In genomic region chr3:8284655-8285428, GRCm38 (mm10) we compare ENCODE assay signal across 30 mouse cellular contexts.
DNase-seq lines count a peak whose midpoint lies in the region; ATAC-seq lines count a peak whose summit lies in the region.
"Had no signal": no experiment of that assay in that cellular context is flagged by ENCODE, and none has a peak within 500 bp of the region (broad histone marks: within the 10 kb centered on the region; RNA-seq: fewer than 3 reads in every experiment).

No protein-coding gene starts in this region.

- H3K27ac ChIP-seq in hindbrain, embryonic 11.5 days (ENCODE audit: low read depth, low read length), result no peak overlapping the region
- no peak overlapping the region for H3K27ac ChIP-seq in hindbrain, embryonic 10.5 days
- no peak overlapping the region for H3K27ac ChIP-seq in neural tube, embryonic 14.5 days (ENCODE audit: low read depth, low read length)
- H3K27ac ChIP-seq in hindbrain, embryonic 16.5 days (ENCODE audit: low read depth, low read length), result no peak overlapping the region
- H3K27ac ChIP-seq in heart, embryonic 10.5 days, result no peak overlapping the region
- H3K27ac ChIP-seq: embryonic facial prominence, embryonic 12.5 days; forebrain, embryonic 12.5 days; hindbrain, embryonic 15.5 days; intestine, embryonic 15.5 days; limb, embryonic 15.5 days; liver, embryonic 13.5 days; midbrain, embryonic 12.5 days; neural tube, embryonic 12.5 days had no signal

- 71% methylated on average over 14 of the region's 14 CpGs for WGBS in hindbrain, embryonic 11.5 days
- 72% methylated on average over 14 of the region's 14 CpGs for WGBS in hindbrain, embryonic 10.5 days
- WGBS in neural tube, embryonic 14.5 days, result 75% methylated on average over 14 of the region's 14 CpGs
- WGBS in hindbrain, embryonic 16.5 days, result 63% methylated on average over 14 of the region's 14 CpGs
- WGBS in heart, embryonic 10.5 days, result 65% methylated on average over 14 of the region's 14 CpGs

- no peak overlapping the region for H3K4me2 ChIP-seq in hindbrain, embryonic 11.5 days (replicated peaks; ENCODE audit: low read depth, low read length)
- H3K4me2 ChIP-seq in neural tube, embryonic 14.5 days (ENCODE audit: low read depth, low read length), result no peak overlapping the region
- H3K4me2 ChIP-seq in hindbrain, embryonic 16.5 days (ENCODE audit: low read length), result no peak overlapping the region
- H3K4me2 ChIP-seq: embryonic facial prominence, embryonic 12.5 days; forebrain, embryonic 12.5 days; hindbrain, embryonic 15.5 days; intestine, embryonic 15.5 days; limb, embryonic 15.5 days; liver, embryonic 13.5 days; midbrain, embryonic 12.5 days; neural tube, embryonic 12.5 days had no signal

- no peaks in the 10 kb centered on the region for H3K27me3 ChIP-seq in hindbrain, embryonic 11.5 days (ENCODE audit: control insufficient read depth, insufficient read depth, low read length)
- no peaks in the 10 kb centered on the region for H3K27me3 ChIP-seq in hindbrain, embryonic 10.5 days (ENCODE audit: insufficient read depth, poor library complexity, severe bottlenecking)
- H3K27me3 ChIP-seq in neural tube, embryonic 14.5 days (ENCODE audit: control insufficient read depth, insufficient read depth, low read length), result no peaks in the 10 kb centered on the region
- H3K27me3 ChIP-seq in hindbrain, embryonic 16.5 days (replicated peaks; ENCODE audit: control insufficient read depth, insufficient read depth, low read length), result no peaks in the 10 kb centered on the region
- no peaks in the 10 kb centered on the region for H3K27me3 ChIP-seq in heart, embryonic 10.5 days (ENCODE audit: insufficient read depth, poor library complexity, severe bottlenecking)
- H3K27me3 ChIP-seq: embryonic facial prominence, embryonic 12.5 days; forebrain, embryonic 12.5 days; hindbrain, embryonic 15.5 days; intestine, embryonic 15.5 days; limb, embryonic 15.5 days; liver, embryonic 13.5 days; megakaryocyte, embryonic 14.5 days; midbrain, embryonic 12.5 days; neural tube, embryonic 12.5 days; Patski had no signal

- H3K9me3 ChIP-seq in hindbrain, embryonic 11.5 days (ENCODE audit: control insufficient read depth, low read length), result no peaks in the 10 kb centered on the region
- no peaks in the 10 kb centered on the region for H3K9me3 ChIP-seq in hindbrain, embryonic 10.5 days
- H3K9me3 ChIP-seq in neural tube, embryonic 14.5 days (ENCODE audit: control insufficient read depth, low read length), result no peaks in the 10 kb centered on the region
- no peaks in the 10 kb centered on the region for H3K9me3 ChIP-seq in hindbrain, embryonic 16.5 days (ENCODE audit: control insufficient read depth, low read length)
- H3K9me3 ChIP-seq in heart, embryonic 10.5 days, result no peaks in the 10 kb centered on the region
- H3K9me3 ChIP-seq: embryonic facial prominence, embryonic 12.5 days; forebrain, embryonic 12.5 days; G1E; hindbrain, embryonic 15.5 days; intestine, embryonic 15.5 days; limb, embryonic 15.5 days; liver, embryonic 13.5 days; midbrain, embryonic 12.5 days; neural tube, embryonic 12.5 days had no signal

- no peaks in the 10 kb centered on the region for H3K36me3 ChIP-seq in hindbrain, embryonic 11.5 days (ENCODE audit: control insufficient read depth, insufficient read depth, low read length)
- no peaks in the 10 kb centered on the region for H3K36me3 ChIP-seq in hindbrain, embryonic 10.5 days
- H3K36me3 ChIP-seq in neural tube, embryonic 14.5 days (ENCODE audit: control insufficient read depth, insufficient read depth, low read length), result no peaks in the 10 kb centered on the region
- H3K36me3 ChIP-seq in hindbrain, embryonic 16.5 days (ENCODE audit: control insufficient read depth, insufficient read depth, low read length), result no peaks in the 10 kb centered on the region
- H3K36me3 ChIP-seq in heart, embryonic 10.5 days, result no peaks in the 10 kb centered on the region
- H3K36me3 ChIP-seq: embryonic facial prominence, embryonic 12.5 days; forebrain, embryonic 12.5 days; G1E; hindbrain, embryonic 15.5 days; intestine, embryonic 15.5 days; limb, embryonic 15.5 days; liver, embryonic 13.5 days; midbrain, embryonic 12.5 days; neural tube, embryonic 12.5 days had no signal

- H3K4me1 ChIP-seq in hindbrain, embryonic 11.5 days (replicated peaks; ENCODE audit: control insufficient read depth, insufficient read depth, low read length), result no peaks in the 10 kb centered on the region
- no peaks in the 10 kb centered on the region for H3K4me1 ChIP-seq in hindbrain, embryonic 10.5 days (replicated peaks)
- no peaks in the 10 kb centered on the region for H3K4me1 ChIP-seq in neural tube, embryonic 14.5 days (ENCODE audit: control insufficient read depth, insufficient read depth, low read length)
- no peaks in the 10 kb centered on the region for H3K4me1 ChIP-seq in hindbrain, embryonic 16.5 days (ENCODE audit: control insufficient read depth, insufficient read depth, low read depth, low read length)
- H3K4me1 ChIP-seq in heart, embryonic 10.5 days, result no peaks in the 10 kb centered on the region
- H3K4me1 ChIP-seq: embryonic facial prominence, embryonic 12.5 days; forebrain, embryonic 12.5 days; hindbrain, embryonic 15.5 days; intestine, embryonic 15.5 days; limb, embryonic 15.5 days; liver, embryonic 13.5 days; megakaryocyte, embryonic 14.5 days; midbrain, embryonic 12.5 days; neural tube, embryonic 12.5 days had no signal

- H3K4me3 ChIP-seq in hindbrain, embryonic 11.5 days (ENCODE audit: low read depth, low read length), result no peak overlapping the region
- no peak overlapping the region for H3K4me3 ChIP-seq in hindbrain, embryonic 10.5 days
- H3K4me3 ChIP-seq in neural tube, embryonic 14.5 days (ENCODE audit: low read depth, low read length), result no peak overlapping the region
- no peak overlapping the region for H3K4me3 ChIP-seq in hindbrain, embryonic 16.5 days (ENCODE audit: low read length)
- no peak overlapping the region for H3K4me3 ChIP-seq in heart, embryonic 10.5 days
- H3K4me3 ChIP-seq: embryonic facial prominence, embryonic 12.5 days; forebrain, embryonic 12.5 days; hindbrain, embryonic 15.5 days; intestine, embryonic 15.5 days; limb, embryonic 15.5 days; liver, embryonic 13.5 days; megakaryocyte, embryonic 14.5 days; midbrain, embryonic 12.5 days; neural tube, embryonic 12.5 days had no signal

- ATAC-seq in hindbrain, embryonic 11.5 days (ENCODE audit: low FRiP score), result peak; percentile 24; the same call in 1 of the 2 replicates
- peak; percentile 38; the same call in 1 of the 2 replicates for ATAC-seq in neural tube, embryonic 14.5 days (ENCODE audit: low read depth)
- peak; percentile 65 for ATAC-seq in hindbrain, embryonic 16.5 days
- ATAC-seq: forebrain, postnatal 0 days; intestine, embryonic 15.5 days; lung, postnatal 0 days; Patski had no signal

- no peak overlapping the region for H3K9ac ChIP-seq in hindbrain, embryonic 11.5 days (ENCODE audit: low read depth, low read length)
- H3K9ac ChIP-seq in neural tube, embryonic 14.5 days (replicated peaks; ENCODE audit: low read depth, low read length), result no peak overlapping the region
- no peak overlapping the region for H3K9ac ChIP-seq in hindbrain, embryonic 16.5 days (ENCODE audit: low read depth, low read length)
- H3K9ac ChIP-seq: embryonic facial prominence, embryonic 12.5 days; forebrain, embryonic 12.5 days; forebrain, postnatal 0 days; hindbrain, embryonic 15.5 days; intestine, embryonic 15.5 days; limb, embryonic 15.5 days; liver, embryonic 13.5 days; midbrain, embryonic 12.5 days; neural tube, embryonic 12.5 days had no signal

- DNase-seq in hindbrain, embryonic 11.5 days (ENCODE audit: low spot score), result no peak
- DNase-seq in hindbrain, embryonic 10.5 days (ENCODE audit: low spot score), result no peak
- DNase-seq in neural tube, embryonic 10.5 days (ENCODE audit: extremely low spot score, low spot score), result no peak
- no peak for DNase-seq in layer of hippocampus, adult 11-12 months (ENCODE audit: low spot score)
- DNase-seq in gastrocnemius, postnatal 4 days (ENCODE audit: low spot score in 2 of 2), result no peak
- DNase-seq in heart, embryonic 10.5 days (ENCODE audit: low spot score), result no peak
- DNase-seq: adrenal gland, postnatal 14 days; cerebellum, adult 18-20 months; cerebellum, postnatal 14 days; forebrain, postnatal 0 days; heart, postnatal 14 days; kidney, adult 8-10 months; kidney, postnatal 10 days; layer of hippocampus, adult 9-11 months; liver, embryonic 13.5 days; lung, postnatal 4 days; thymus, postnatal 14 days had no signal
